Mouse (Mus musculus): ENCODE results near the gene Vac14. TPM values are rescaled to one million over a fixed set of nuclear protein-coding genes. Genes with fewer than 3 reads are reported as not detected.

Vac14 gene
- polyA plus RNA-seq, 1 experiment from 2014 or later = 31.8 TPM

DNA sequence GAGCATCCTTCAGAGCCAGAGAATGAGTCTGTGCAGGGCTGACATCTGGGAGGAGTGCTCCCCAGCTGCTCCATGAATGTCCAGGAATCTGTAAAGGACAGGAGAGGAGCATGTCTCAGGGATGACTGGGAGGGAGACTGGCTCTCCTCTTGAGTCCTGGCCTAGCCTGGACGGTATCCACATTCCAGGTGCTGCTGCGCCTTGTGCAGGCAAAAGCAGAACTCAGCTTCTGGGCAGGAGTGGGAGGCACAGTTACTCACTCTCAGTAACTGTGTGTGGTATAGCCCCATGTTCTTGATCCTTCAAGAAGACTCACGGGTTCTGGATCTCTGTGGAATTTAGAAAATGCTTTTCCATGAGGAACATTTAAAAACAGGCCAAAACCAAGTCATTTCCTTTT, 11.7 kb downstream of the Vac14 start:
- no peak overlapping the region for H3K27ac ChIP-seq (replicated peaks)
- no peak overlapping the region for H3K9ac ChIP-seq (replicated peaks)
- WGBS = 97% methylated on average over 3 of the region's 3 CpGs
- H3K27me3 ChIP-seq = no peaks in the 10 kb centered on the region
- no peak overlapping the region for H3K4me3 ChIP-seq
- H3K9me3 ChIP-seq = no peaks in the 10 kb centered on the region
- no peak for ATAC-seq (ENCODE audit: low FRiP score, low read depth)
- H3K4me1 ChIP-seq = no peaks in the 10 kb centered on the region
- H3K4me2 ChIP-seq (replicated peaks) = no peak overlapping the region
- H3K36me3 ChIP-seq = peaks cover 33% of the 10 kb centered on the region

DNA sequence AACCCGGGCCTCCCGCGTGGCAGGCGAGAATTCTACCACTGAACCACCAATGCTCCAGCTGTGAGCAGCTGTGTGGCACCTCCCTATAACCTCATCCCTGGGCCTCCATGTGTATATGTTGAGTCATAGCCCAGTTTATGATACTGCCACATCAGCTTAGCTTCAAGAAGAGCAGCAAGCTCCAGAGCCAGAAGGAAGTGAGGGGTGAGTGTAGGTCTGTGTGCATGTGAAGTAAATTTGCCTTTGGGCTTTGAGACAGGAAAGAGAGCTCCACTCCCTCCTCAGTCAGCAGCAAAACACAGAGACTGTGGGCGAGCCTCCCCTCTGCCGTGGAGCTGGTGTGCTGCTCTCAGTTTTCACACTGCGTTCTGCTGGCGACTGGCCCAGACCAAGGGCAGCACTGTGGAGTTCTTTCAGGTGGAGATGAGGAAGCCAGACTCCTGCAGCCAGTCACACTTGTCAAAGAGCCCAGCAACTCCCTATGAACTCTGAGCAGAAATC, 12.2 kb downstream of the Vac14 start:
- H3K9me3 ChIP-seq = no peaks in the 10 kb centered on the region
- H3K4me2 ChIP-seq (replicated peaks) = no peak overlapping the region
- no peak overlapping the region for H3K4me3 ChIP-seq
- no peak overlapping the region for H3K27ac ChIP-seq (replicated peaks)
- no peak overlapping the region for H3K9ac ChIP-seq (replicated peaks)
- no peak for ATAC-seq (ENCODE audit: low FRiP score, low read depth)
- no peaks in the 10 kb centered on the region for H3K27me3 ChIP-seq
- H3K4me1 ChIP-seq = no peaks in the 10 kb centered on the region
- 90% methylated on average over 8 of the region's 8 CpGs for WGBS
- H3K36me3 ChIP-seq = peaks cover 38% of the 10 kb centered on the region

DNA sequence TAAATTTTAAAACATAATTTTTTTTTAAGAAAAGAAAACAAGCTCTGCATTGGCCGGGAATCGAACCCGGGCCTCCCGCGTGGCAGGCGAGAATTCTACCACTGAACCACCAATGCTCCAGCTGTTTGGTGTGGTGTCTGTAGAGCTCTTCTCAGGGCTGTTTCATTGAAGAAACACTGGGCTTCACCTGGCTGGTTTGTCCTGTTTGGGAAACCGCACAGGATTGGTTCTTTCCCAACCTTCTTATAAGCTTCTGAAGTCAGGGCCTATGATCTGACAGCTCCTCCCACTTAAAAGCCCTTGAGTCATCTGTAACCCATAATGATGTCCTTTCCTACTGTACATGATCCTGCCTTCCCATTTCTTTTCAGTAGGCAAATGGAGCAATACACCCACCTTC, 12.8 kb downstream of the Vac14 start:
- WGBS = 93% methylated on average over 7 of the region's 7 CpGs
- no peak for ATAC-seq (ENCODE audit: low FRiP score, low read depth)
- no peak overlapping the region for H3K4me2 ChIP-seq (replicated peaks)
- H3K4me1 ChIP-seq = no peaks in the 10 kb centered on the region
- H3K27ac ChIP-seq (replicated peaks) = no peak overlapping the region
- H3K4me3 ChIP-seq = no peak overlapping the region
- peaks cover 44% of the 10 kb centered on the region for H3K36me3 ChIP-seq
- H3K9ac ChIP-seq (replicated peaks) = no peak overlapping the region
- no peaks in the 10 kb centered on the region for H3K9me3 ChIP-seq
- H3K27me3 ChIP-seq = no peaks in the 10 kb centered on the region

DNA sequence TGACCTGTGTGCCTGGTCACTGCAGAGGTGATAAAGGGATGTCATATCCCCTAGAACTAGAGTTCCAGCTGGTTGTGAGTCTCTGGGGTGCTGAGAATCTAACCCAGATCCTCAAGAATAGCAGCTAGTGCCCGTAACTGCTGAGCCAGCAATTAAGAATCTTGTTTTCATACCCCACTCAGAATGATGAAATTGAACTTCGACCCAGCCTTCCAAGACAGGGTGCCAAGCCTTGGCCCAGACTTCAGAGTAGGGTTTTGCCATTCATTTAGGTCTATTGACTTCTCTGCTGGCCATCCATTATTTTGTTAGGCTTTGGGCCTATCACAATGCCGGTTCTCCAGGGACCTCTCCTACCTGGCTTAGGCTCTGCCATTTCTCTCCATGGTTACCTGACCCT, 15.4 kb downstream of the Vac14 start:
- no peak overlapping the region for H3K4me3 ChIP-seq
- no peaks in the 10 kb centered on the region for H3K27me3 ChIP-seq
- H3K4me2 ChIP-seq (replicated peaks) = no peak overlapping the region
- H3K36me3 ChIP-seq = peaks cover 70% of the 10 kb centered on the region
- ATAC-seq (ENCODE audit: low FRiP score, low read depth) = no peak
- no peaks in the 10 kb centered on the region for H3K4me1 ChIP-seq
- H3K27ac ChIP-seq (replicated peaks) = no peak overlapping the region
- no peak overlapping the region for H3K9ac ChIP-seq (replicated peaks)
- 92% methylated on average over 3 of the region's 3 CpGs for WGBS
- H3K9me3 ChIP-seq = no peaks in the 10 kb centered on the region

DNA sequence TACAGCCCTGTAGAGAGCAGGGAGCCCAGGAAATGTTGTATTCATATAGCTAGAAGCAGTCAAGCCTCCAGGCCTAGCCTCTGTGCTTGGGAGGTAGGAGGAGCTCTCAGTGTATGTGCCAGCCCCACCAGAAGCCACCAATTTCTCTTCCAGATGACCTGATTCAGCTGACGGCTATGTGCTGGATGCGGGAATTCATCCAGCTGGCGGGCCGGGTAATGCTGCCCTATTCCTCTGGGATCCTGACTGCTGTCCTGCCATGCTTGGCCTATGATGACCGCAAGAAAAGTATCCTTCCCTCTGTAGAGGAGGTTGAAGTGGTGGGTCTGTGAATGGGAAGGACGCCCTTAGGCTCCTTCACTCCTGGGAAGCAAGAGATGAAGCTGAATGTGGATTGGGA, 17.8 kb downstream of the Vac14 start:
- Histone ChIP-seq H3K27me3 (no peaks in the 10 kb centered on the region), H3K9me3 (no peaks in the 10 kb centered on the region), H3K9ac (replicated peaks) (no peak overlapping the region), H3K4me2 (replicated peaks) (no peak overlapping the region), H3K4me3 (no peak overlapping the region), H3K27ac (replicated peaks) (no peak overlapping the region), H3K36me3 (peaks cover 72% of the 10 kb centered on the region), H3K4me1 (no peaks in the 10 kb centered on the region)
- no peak for ATAC-seq (ENCODE audit: low FRiP score, low read depth)
- WGBS = 95% methylated on average over 6 of the region's 6 CpGs

DNA sequence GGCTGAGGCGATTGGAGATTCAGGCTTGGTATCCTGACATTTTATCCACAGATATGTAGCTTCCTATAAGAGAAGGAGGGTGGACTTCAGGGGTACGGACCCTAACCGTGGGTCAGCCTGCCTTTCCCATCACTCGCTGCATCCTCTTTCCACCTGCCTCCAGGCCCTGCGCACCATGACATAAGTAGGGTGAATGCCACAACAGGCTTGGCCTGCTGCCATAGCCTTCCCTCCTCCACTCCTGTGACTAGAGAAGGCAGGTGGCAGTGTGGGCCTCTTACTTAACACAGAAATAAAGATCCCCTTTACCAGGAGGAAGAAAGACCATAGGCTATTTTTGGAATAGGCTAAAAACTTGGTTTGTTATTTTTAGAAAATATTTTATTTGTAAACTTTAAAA, 23.9 kb downstream of the Vac14 start:
- Histone ChIP-seq H3K4me2 (replicated peaks) (no peak overlapping the region), H3K4me3 (no peak overlapping the region), H3K27me3 (no peaks in the 10 kb centered on the region), H3K36me3 (peaks cover 41% of the 10 kb centered on the region), H3K27ac (replicated peaks) (no peak overlapping the region), H3K4me1 (no peaks in the 10 kb centered on the region), H3K9ac (replicated peaks) (no peak overlapping the region), H3K9me3 (no peaks in the 10 kb centered on the region)
- WGBS = 92% methylated on average over 5 of the region's 5 CpGs
- no peak for ATAC-seq (ENCODE audit: low FRiP score, low read depth)

DNA sequence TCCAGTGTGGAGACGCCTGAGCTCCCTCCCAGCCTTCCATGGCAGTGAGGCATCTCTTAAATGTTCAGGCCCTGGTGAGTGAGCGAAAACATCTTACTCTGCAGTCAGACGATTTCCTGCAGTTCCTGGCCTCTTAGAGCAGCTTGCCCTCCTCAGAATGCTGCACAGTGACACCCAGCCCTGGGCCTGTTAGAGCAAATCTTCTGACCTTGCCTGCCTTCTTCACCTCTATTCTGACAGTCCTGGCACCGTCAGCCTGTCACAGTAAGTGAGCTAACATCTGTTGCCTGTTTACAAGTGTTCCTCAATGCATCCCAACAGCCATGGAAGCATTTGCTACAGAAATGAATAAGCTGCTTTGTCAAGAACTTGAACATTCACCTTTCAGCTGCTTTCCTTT, 24.8 kb downstream of the Vac14 start:
- Histone ChIP-seq H3K4me1 (no peaks in the 10 kb centered on the region), H3K9me3 (no peaks in the 10 kb centered on the region), H3K4me3 (no peak overlapping the region), H3K36me3 (peaks cover 32% of the 10 kb centered on the region), H3K27me3 (no peaks in the 10 kb centered on the region), H3K27ac (replicated peaks) (no peak overlapping the region), H3K4me2 (replicated peaks) (no peak overlapping the region), H3K9ac (replicated peaks) (no peak overlapping the region)
- 76% methylated on average over 4 of the region's 4 CpGs for WGBS
- ATAC-seq (ENCODE audit: low FRiP score, low read depth) = no peak

DNA sequence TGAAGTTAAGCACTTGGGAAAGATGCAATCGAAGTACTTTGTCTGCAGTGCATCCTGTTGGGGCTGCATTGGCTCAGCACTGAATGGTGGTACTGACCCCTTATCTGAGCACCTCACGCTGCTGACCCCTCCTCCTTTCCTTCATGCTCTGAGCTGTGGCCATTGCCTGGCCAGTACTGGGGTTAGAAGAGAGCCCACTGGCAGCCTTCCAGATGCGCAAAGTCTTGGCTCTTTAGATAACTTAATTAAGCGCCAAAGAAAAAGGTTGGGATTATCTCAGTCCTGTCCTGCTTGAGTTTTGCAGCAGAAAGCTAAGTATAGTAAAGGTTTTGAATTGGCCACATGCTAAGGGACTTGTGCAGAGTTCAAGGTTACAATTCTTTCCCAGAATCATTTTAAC, 26.0 kb downstream of the Vac14 start:
- Histone ChIP-seq H3K27me3 (no peaks in the 10 kb centered on the region), H3K4me3 (no peak overlapping the region), H3K36me3 (peaks cover 32% of the 10 kb centered on the region), H3K4me1 (no peaks in the 10 kb centered on the region), H3K9ac (replicated peaks) (no peak overlapping the region), H3K9me3 (no peaks in the 10 kb centered on the region), H3K27ac (replicated peaks) (no peak overlapping the region), H3K4me2 (replicated peaks) (no peak overlapping the region)
- 92% methylated on average over 4 of the region's 4 CpGs for WGBS
- no peak for ATAC-seq (ENCODE audit: low FRiP score, low read depth)

DNA sequence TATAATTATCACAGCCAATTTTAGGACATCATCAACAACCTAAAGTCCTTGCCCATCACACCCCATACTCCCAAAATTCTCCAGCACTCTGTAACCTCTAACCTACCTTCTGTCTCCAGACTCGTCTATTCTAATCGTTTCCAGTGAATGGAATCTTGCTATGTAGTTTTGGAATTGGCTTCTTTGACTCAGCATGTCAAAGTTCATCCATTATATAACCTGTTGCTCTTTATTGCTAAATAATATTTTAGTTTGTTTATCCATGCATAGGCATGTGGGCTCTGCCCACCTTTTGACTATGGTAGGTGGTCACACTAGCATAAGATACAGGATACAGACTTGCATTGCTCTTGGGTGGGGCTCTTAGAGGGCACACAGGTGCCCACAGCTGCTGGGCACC, 26.5 kb downstream of the Vac14 start:
- no peak for ATAC-seq (ENCODE audit: low FRiP score, low read depth)
- H3K27ac ChIP-seq (replicated peaks) = no peak overlapping the region
- no peak overlapping the region for H3K9ac ChIP-seq (replicated peaks)
- peaks cover 36% of the 10 kb centered on the region for H3K36me3 ChIP-seq
- WGBS = 87% methylated on average over 2 of the region's 2 CpGs
- H3K9me3 ChIP-seq = no peaks in the 10 kb centered on the region
- H3K4me2 ChIP-seq (replicated peaks) = no peak overlapping the region
- H3K4me3 ChIP-seq = no peak overlapping the region
- H3K27me3 ChIP-seq = no peaks in the 10 kb centered on the region
- H3K4me1 ChIP-seq = no peaks in the 10 kb centered on the region

DNA sequence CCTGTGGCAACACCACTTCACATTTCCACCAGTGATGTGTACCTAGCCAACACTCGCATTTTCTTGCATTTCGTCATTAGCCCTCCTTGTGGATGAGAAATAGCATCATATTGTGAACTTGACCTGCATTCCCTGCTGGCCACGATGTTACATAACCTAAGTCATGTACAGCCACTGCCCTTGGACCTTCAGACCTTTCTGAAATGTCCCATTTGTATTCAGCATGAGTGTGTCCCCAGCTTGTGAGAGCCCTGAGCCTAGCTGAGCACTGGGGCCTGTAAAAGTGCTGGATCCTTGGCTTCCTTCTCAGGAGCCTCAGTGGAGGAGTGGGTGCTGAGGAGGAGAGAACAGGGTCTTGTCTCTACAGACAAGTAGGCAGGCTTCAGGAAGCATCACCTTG, 27.0 kb downstream of the Vac14 start:
- no peak overlapping the region for H3K4me3 ChIP-seq

DNA sequence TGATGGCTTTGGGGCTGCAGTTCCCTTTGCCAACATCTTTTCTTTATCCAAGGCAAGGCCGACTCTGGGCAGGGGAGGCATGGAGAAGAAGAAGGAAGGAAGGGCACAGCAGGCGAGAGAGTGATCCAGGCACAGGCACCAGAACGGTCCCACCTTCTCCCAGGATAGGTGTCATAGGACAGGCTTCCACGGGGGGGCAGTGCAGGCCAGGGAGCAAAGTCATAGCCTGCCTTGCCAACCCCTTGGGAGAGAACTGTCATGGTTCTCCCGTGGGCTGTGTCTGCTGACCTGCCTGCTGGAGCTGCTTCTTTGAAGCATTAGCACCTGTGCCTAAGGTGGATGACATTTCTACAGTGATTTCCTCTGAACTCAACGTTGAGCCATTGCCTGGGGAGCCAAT, 27.7 kb downstream of the Vac14 start:
- WGBS = 54% methylated on average over 6 of the region's 6 CpGs
- ATAC-seq (ENCODE audit: low FRiP score, low read depth) = no peak; the same call in 1 of the 2 replicates
- H3K4me2 ChIP-seq (replicated peaks) = no peak overlapping the region
- H3K27me3 ChIP-seq = no peaks in the 10 kb centered on the region
- H3K36me3 ChIP-seq = peaks cover 47% of the 10 kb centered on the region
- no peak overlapping the region for H3K9ac ChIP-seq (replicated peaks)
- H3K9me3 ChIP-seq = no peaks in the 10 kb centered on the region
- H3K4me1 ChIP-seq = no peaks in the 10 kb centered on the region
- H3K27ac ChIP-seq (replicated peaks) = no peak overlapping the region
- H3K4me3 ChIP-seq = no peak overlapping the region

More for the DNA sequence above, 27.0 kb downstream of the Vac14 start:
- H3K9ac ChIP-seq (replicated peaks) = no peak overlapping the region
- no peaks in the 10 kb centered on the region for H3K27me3 ChIP-seq
- 92% methylated on average over 3 of the region's 3 CpGs for WGBS
- no peaks in the 10 kb centered on the region for H3K9me3 ChIP-seq
- ATAC-seq (ENCODE audit: low FRiP score, low read depth) = no peak
- no peaks in the 10 kb centered on the region for H3K4me1 ChIP-seq
- peaks cover 39% of the 10 kb centered on the region for H3K36me3 ChIP-seq
- no peak overlapping the region for H3K4me2 ChIP-seq (replicated peaks)
- no peak overlapping the region for H3K27ac ChIP-seq (replicated peaks)

DNA sequence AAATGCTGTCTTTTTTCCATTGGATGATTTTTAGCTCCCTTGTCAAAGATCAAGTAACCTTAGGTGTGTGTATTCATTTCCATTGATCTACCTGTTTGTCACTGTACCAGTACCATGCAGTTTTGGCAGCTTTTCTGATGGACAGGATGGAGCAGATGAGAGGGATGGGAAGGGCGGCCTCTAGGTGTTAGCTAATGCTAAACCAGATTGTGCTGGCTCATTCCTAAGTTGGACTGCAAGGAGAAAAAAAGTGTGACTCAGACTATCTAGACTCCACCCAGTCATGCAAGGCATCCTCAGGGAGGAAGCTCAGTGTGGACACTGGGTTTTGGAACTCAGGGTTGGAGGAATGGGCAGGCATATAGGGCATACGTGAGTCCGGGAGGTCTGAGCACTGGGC, 30.2 kb downstream of the Vac14 start:
- H3K27ac ChIP-seq (replicated peaks) = no peak overlapping the region
- WGBS = 92% methylated on average over 3 of the region's 3 CpGs
- peaks cover 37% of the 10 kb centered on the region for H3K36me3 ChIP-seq
- H3K4me3 ChIP-seq = no peak overlapping the region
- no peak overlapping the region for H3K9ac ChIP-seq (replicated peaks)
- H3K9me3 ChIP-seq = no peaks in the 10 kb centered on the region
- H3K27me3 ChIP-seq = no peaks in the 10 kb centered on the region
- no peaks in the 10 kb centered on the region for H3K4me1 ChIP-seq
- ATAC-seq (ENCODE audit: low FRiP score, low read depth) = no peak
- no peak overlapping the region for H3K4me2 ChIP-seq (replicated peaks)

DNA sequence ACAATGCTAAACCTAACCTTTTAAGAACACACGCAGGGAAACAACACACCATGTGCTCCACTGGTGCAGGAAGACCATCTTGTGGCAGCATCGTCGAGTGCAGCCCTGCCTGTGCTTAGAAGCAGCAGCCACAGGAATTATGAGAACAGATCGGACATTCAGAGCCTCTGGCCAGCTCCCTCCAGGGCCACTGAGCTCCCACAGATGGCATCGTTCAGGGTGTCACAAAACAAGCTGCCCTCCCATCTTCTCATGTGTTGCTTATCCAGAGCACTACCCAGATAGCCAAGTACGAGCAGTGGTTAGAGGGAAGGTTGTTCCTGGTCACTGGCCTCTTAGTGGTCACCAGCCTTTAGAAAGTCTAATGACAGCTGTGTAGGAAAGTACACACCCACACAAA, 30.9 kb downstream of the Vac14 start:
- 92% methylated on average over 6 of the region's 6 CpGs for WGBS
- H3K36me3 ChIP-seq = peaks cover 34% of the 10 kb centered on the region

More for the DNA sequence above, 30.9 kb downstream of the Vac14 start:
- no peak overlapping the region for H3K27ac ChIP-seq (replicated peaks)
- H3K27me3 ChIP-seq = no peaks in the 10 kb centered on the region
- no peak overlapping the region for H3K4me3 ChIP-seq
- 0 out of 2 replicates have a peak, but pooled peaks cover under 1% of the 10 kb centered on the region for H3K4me1 ChIP-seq
- no peak overlapping the region for H3K9ac ChIP-seq (replicated peaks)
- ATAC-seq (ENCODE audit: low FRiP score, low read depth) = no peak
- H3K4me2 ChIP-seq (replicated peaks) = no peak overlapping the region
- H3K9me3 ChIP-seq = no peaks in the 10 kb centered on the region
